Mouse (Mus musculus) heart, embryonic 14.5 days (tissue): ENCODE measurements around the gene Nxph3. TPM values are rescaled to one million over a fixed set of nuclear protein-coding genes. Genes with fewer than 3 reads are reported as not detected.

Experiments used
- ATAC-seq: fragments of 200-750 bp; cut with Nextera tagmentation; 2 replicates; pipeline ENCODE4 v1.8.0; 2017; ENCODE audit warnings: low read depth, moderate TSS enrichment; ENCODE audit not compliant: insufficient number of reproducible peaks, insufficient read depth, low FRiP score
- H3K27ac ChIP-seq, 2 experiments: fragments of 200-500 bp in 1 of 2; fragments of 300-500 bp in 1 of 2; sonication (generic) in 1 of 2; replicated peaks in 1 of 2; 2 replicates each; pipeline ENCODE4 v1.5.1; 2012 to 2014; ENCODE audit warnings: low read depth in 2 of 2, low read length in 2 of 2, control low read depth in 1 of 2, mild to moderate bottlenecking in 1 of 2, mixed read lengths in 1 of 2; ENCODE audit not compliant: control insufficient read depth in 1 of 2, insufficient read depth in 1 of 2
- H3K27me3 ChIP-seq: fragments of 300-500 bp; sonication (generic); 2 replicates; pipeline ENCODE4 v1.6.1; 2014; ENCODE audit warnings: mild to moderate bottlenecking, low read length, control low read depth; ENCODE audit not compliant: control insufficient read depth, insufficient read depth
- H3K36me3 ChIP-seq: fragments of 300-500 bp; sonication (generic); 2 replicates; pipeline ENCODE4 v1.6.1; 2014; ENCODE audit warnings: mild to moderate bottlenecking, control low read depth, low read length, mixed read lengths; ENCODE audit not compliant: control insufficient read depth, insufficient read depth
- H3K4me1 ChIP-seq, 2 experiments: fragments of 200-500 bp in 1 of 2; fragments of 300-500 bp in 1 of 2; sonication (generic) in 1 of 2; 2 replicates each; pipeline ENCODE4 v1.6.1; 2012 to 2014; ENCODE audit warnings: low read length in 2 of 2, control low read depth in 1 of 2, mixed read lengths in 1 of 2; ENCODE audit not compliant: control insufficient read depth in 2 of 2, insufficient read depth in 2 of 2
- H3K4me2 ChIP-seq: fragments of 300-500 bp; sonication (generic); 2 replicates; pipeline ENCODE4 v1.6.1; 2014; ENCODE audit warnings: mild to moderate bottlenecking, low read length
- H3K4me3 ChIP-seq, 2 experiments: fragments of 200-500 bp in 1 of 2; fragments of 300-500 bp in 1 of 2; sonication (generic) in 1 of 2; 2 replicates each; pipeline ENCODE4 v1.5.1; 2012 to 2014; ENCODE audit warnings: low read length in 2 of 2, mild to moderate bottlenecking in 2 of 2, control low read depth in 1 of 2, low read depth in 1 of 2, moderate library complexity in 1 of 2; ENCODE audit not compliant: control insufficient read depth in 1 of 2, insufficient read depth in 1 of 2
- H3K9ac ChIP-seq: fragments of 300-500 bp; sonication (generic); 2 replicates; pipeline ENCODE4 v1.6.1; 2014; ENCODE audit warnings: mild to moderate bottlenecking, low read length
- H3K9me3 ChIP-seq: fragments of 300-500 bp; sonication (generic); 2 replicates; pipeline ENCODE4 v1.6.1; 2016; ENCODE audit warnings: low read length, control low read depth; ENCODE audit not compliant: control insufficient read depth
- WGBS: fragments of 180-500 bp; shearing (Covaris S2); extraction: QIAGEN DNeasy Blood & Tissue Kit; methylation state at CpG from one replicate; pipeline ENCODE4 v1.1.7; 2014; 5-methylcytosine and 5-hydroxymethylcytosine counted together
- polyA plus RNA-seq: library from polyadenylated mRNA; unstranded; fragments of >200 nt; fragmentation: Nextera tagmentation; extraction: Ambion mirVana; gene quantifications from 2 replicates; pipeline ENCODE4 v1.2.1, GENCODE M21; 2014

The Nxph3 gene
- polyA plus RNA-seq, 1 experiment from 2014 or later, result 0.36 TPM

DNA sequence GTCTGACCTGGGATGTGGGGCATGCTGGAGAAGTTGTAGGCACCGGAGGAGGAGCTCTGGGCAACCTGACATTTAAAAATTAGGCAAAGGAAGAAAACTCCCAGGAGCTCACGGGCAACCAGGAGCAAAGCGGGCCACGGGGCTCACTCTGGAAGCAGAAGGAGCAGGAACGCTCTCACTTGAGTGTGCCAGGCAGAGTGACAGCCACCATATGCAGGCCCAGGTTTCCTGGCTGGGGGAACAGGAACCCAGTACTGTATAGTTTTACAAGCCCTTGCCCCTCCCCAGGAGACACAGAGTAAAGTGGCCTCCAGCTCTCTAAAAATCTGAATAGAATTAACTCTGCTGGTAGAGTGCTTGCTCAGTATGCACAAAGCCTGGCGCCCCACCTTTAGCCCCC, 2.8 kb upstream of the Nxph3 start:
- H3K4me2 ChIP-seq, result no peak overlapping the region
- 69% methylated on average over 6 of the region's 6 CpGs for WGBS
- peaks cover 50% of the 10 kb centered on the region for H3K27me3 ChIP-seq
- H3K36me3 ChIP-seq, result no peaks in the 10 kb centered on the region
- H3K4me3 ChIP-seq, result no peak overlapping the region
- H3K4me1 ChIP-seq, result peaks cover 7 to 21% of the 10 kb centered on the region in 2 experiments; a peak in 3 of 4 replicates
- no peak for ATAC-seq
- H3K9me3 ChIP-seq, result no peaks in the 10 kb centered on the region
- no peak overlapping the region for H3K27ac ChIP-seq
- no peak overlapping the region for H3K9ac ChIP-seq

DNA sequence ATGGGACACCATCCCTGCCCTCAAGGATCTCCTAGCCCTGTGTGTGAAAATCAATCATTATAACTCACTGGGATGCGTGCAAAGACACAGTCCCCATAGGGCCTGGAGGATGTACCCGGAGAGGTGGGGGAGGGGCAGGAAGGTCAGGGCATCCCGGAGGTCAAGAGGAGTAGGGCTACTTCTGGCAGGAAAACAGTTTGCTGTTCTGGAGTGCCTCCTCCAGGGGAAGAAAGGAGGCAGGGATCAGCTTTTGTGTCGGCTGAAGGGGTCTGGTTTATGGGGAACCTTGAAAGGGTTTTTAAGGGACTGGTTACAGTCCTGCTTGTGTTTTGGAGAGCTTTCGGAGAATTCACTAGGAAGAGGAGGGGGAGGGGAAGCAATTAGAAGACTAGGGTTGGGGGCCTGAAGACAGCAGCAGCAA, 2.1 kb upstream of the Nxph3 start:
- no peak overlapping the region for H3K4me3 ChIP-seq
- H3K4me2 ChIP-seq, result no peak overlapping the region
- H3K36me3 ChIP-seq, result no peaks in the 10 kb centered on the region
- no peak overlapping the region for H3K27ac ChIP-seq
- no peak for ATAC-seq
- peaks cover 7 to 17% of the 10 kb centered on the region in 2 experiments; a peak in 3 of 4 replicates for H3K4me1 ChIP-seq
- H3K9ac ChIP-seq, result no peak overlapping the region
- H3K27me3 ChIP-seq, result peaks cover 54% of the 10 kb centered on the region
- no peaks in the 10 kb centered on the region for H3K9me3 ChIP-seq
- WGBS, result 10% methylated on average over 5 of the region's 5 CpGs

DNA sequence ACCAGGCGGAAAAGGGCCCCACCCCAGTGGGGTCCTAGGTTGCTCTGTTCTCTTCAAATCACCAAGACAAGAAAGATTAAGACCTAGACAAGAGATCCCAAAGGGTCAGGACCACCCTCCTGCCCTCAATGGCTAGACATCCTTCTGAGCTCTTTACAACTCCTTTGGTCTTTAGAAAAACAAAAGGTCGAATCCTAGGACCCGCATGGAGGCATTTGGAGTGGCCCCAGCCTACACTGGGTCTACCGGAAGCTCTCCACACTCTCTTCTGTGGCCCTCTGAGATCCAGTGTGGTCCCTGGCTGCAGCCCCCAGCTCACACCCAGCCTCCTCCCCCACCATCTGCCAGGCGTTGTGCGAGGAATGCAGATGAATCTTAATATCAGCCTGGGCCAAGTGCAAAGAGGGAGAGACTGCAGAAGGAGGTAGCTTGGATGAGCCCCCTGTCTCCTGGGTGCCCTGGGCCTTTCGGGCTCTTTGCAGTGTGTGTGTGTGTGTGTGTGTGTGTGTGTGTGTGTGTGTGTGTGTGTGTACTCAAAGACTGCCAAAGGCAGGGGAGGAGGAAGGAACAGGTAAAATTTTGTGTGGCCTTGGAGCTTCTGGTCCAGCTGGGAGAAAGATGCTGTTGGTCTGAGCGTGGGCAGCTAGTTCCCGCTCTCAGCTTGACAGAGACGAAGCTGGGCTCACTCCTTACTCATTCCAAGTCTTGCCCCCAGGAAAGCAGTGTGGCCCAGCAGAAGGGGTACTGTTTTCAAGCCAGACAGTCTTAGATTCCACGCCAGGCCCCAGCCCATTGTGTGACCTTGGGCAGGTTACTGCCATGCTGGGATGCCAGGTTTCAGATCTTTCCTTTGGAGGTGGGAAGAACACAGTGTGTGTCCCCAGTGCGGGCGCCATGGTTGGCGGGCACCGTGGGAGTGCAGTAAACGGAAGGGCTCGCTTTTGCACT, 1.3 kb upstream of the Nxph3 start:
- H3K9ac ChIP-seq, result no peak overlapping the region
- WGBS, result 53% methylated on average over 17 of the region's 17 CpGs
- no peak overlapping the region; a peak in 1 of 4 replicates for H3K4me3 ChIP-seq
- no peak for ATAC-seq
- no peaks in the 10 kb centered on the region for H3K36me3 ChIP-seq
- no peaks in the 10 kb centered on the region for H3K9me3 ChIP-seq
- peaks cover 5 to 10% of the 10 kb centered on the region in 2 experiments; a peak in 2 of 4 replicates for H3K4me1 ChIP-seq
- H3K27ac ChIP-seq, result no peak overlapping the region
- no peak overlapping the region for H3K4me2 ChIP-seq
- peaks cover 61% of the 10 kb centered on the region for H3K27me3 ChIP-seq

DNA sequence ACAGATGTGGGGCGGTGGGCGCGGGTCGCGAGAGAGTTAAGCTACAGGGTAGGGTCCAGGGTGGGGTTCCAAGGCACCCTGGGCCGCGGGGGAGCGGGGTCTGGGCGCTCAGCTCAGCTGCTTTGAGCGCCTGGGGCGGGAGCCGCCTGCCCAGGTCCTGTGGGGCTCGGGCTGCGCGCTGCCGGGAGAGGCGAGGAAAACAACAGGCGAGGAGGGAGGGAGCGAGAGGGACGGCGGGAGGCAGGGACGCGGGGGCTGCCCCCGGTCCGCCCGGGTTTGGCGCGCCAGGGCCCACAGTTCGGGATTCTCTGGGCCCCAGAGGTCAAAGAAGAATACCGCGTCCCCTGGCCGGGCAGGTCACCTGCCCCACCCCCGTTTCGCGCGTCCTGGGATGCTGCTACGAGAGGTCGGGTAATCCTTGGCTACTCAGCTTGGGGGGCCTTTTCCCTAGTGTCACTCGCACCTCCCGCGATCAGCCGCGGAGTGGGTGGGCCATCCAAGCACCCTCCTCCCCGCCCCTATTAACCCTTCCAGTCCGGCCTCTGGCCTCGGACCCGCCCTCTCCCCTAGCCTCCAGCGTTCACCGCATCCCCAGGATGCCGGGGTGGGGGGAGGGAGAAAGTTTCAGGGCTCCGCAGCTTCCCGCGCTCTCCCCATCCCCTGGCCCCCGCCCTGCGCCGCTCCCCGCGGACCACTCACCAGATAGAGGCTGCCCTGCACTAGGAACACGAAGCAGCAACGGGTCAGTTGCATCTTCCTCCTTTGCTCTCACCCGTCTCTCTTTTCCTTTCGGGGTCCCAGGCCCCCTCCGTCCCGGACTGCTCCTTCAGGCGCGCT, 691 bp downstream of the Nxph3 start:
- no peak for ATAC-seq
- peak overlapping the region; percentile 50 to 58 for H3K4me3 ChIP-seq
- peak overlapping the region; percentile 63 for H3K9ac ChIP-seq
- no peaks in the 10 kb centered on the region for H3K36me3 ChIP-seq
- H3K4me2 ChIP-seq, result peak overlapping the region; percentile 91
- under 1% methylated on average over 60 of the region's 66 CpGs for WGBS
- no peaks in the 10 kb centered on the region for H3K9me3 ChIP-seq
- peaks cover 61% of the 10 kb centered on the region for H3K27me3 ChIP-seq
- peaks cover 3 to 5% of the 10 kb centered on the region in 2 experiments; a peak in 2 of 4 replicates for H3K4me1 ChIP-seq
- H3K27ac ChIP-seq, result no peak overlapping the region

DNA sequence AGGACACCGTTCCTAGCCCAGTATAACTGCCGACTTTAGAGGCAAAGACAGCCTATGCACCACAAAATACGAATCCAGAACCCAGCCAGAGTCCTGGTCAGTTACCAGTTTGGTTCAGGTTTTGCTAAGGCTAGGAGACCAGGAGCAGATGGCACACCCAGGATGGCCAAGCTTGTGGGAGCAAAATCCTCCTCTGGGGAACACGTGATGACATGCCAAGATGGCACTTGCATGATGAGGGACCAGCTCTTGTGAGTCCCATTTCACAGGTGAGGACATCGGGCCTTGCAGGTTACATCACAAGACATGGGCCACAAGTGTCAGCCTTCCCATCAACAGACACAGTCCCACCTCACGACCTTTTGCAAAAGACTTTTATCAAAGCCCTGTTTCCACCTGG, 2.0 kb downstream of the Nxph3 start:
- Histone ChIP-seq H3K9ac (no peak overlapping the region), H3K4me2 (no peak overlapping the region), H3K4me3 (no peak overlapping the region), H3K36me3 (no peaks in the 10 kb centered on the region), H3K27ac (no peak overlapping the region), H3K4me1 (peaks cover 3 to 5% of the 10 kb centered on the region in 2 experiments; a peak in 2 of 4 replicates), H3K27me3 (peaks cover 61% of the 10 kb centered on the region), H3K9me3 (no peaks in the 10 kb centered on the region)
- ATAC-seq, result no peak
- 76% methylated on average over 6 of the region's 6 CpGs for WGBS

DNA sequence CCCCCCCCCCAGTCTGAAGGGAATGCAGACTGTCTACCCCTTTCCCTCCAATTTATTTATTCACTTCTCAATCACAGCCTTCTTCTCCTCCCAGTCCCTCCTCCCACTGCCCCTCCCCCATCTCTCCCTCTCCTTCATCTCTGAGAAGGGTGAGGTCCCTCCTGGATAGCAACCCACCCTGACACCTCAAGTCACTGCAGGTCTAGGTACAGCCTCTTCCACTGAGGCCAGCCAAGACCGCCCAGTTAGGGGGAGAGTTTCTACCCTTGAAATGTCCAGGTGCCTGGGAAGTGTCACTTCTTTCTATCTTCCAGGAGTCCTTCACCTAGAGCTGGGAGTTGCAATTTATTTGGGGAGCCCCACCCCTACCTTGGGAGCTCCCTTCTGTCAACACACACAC, 2.5 kb downstream of the Nxph3 start:
- 50% methylated on average over 1 of the region's 1 CpGs for WGBS
- Histone ChIP-seq H3K4me3 (no peak overlapping the region), H3K9me3 (no peaks in the 10 kb centered on the region), H3K9ac (no peak overlapping the region), H3K4me2 (no peak overlapping the region), H3K27me3 (peaks cover 60% of the 10 kb centered on the region), H3K4me1 (peaks cover 5 to 6% of the 10 kb centered on the region in 2 experiments; a peak in 2 of 4 replicates), H3K27ac (no peak overlapping the region), H3K36me3 (no peaks in the 10 kb centered on the region)
- ATAC-seq, result no peak

DNA sequence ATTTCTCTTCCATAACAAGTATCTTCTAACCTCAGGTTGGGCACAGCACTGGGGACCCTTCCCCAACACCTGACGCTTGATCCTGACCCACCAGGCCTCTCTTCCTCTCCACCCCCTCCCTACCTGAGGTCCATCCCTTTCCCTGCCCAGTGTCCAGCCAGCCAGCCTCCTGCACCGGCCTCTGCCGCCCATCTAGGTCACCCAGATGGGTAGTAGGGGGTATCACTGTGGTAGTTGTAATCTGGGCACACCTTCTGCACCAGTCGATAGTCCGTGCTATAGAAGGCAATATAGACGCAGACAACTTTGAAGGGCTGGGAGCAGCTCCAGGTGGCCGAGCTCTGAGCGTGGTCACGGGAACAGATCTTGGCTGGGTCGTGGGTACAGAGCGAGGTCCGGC, 3.7 kb downstream of the Nxph3 start:
- 85% methylated on average over 12 of the region's 12 CpGs for WGBS
- Histone ChIP-seq H3K4me2 (no peak overlapping the region), H3K36me3 (no peaks in the 10 kb centered on the region), H3K27me3 (peaks cover 49% of the 10 kb centered on the region), H3K9me3 (no peaks in the 10 kb centered on the region), H3K9ac (no peak overlapping the region), H3K27ac (no peak overlapping the region), H3K4me1 (peaks cover 2 to 6% of the 10 kb centered on the region in 2 experiments; a peak in 1 of 4 replicates), H3K4me3 (no peak overlapping the region)
- no peak for ATAC-seq
